Mouse (Mus musculus) spleen, postnatal 36 days (tissue): ENCODE results near the gene Gm136.
"Not testable (repeated sequence)": the region's sequence is repeated elsewhere in the genome, so short reads cannot be mapped to it uniquely, and the experiment has no call there.

Source experiments
- DNase-seq, 2 experiments: peaks; one replicate each; pipeline ENCODE4 v3.0.0; 2022; ENCODE audit warnings: low spot score in 2 of 2, mixed read lengths in 1 of 2

The Gm136 gene

GRCm38 (mm10) chr4:34756163-34756562, at the start of gene Gm136:
Gm136 (minus strand) TSS chr4:34756263.
- no peak for DNase-seq

DNA sequence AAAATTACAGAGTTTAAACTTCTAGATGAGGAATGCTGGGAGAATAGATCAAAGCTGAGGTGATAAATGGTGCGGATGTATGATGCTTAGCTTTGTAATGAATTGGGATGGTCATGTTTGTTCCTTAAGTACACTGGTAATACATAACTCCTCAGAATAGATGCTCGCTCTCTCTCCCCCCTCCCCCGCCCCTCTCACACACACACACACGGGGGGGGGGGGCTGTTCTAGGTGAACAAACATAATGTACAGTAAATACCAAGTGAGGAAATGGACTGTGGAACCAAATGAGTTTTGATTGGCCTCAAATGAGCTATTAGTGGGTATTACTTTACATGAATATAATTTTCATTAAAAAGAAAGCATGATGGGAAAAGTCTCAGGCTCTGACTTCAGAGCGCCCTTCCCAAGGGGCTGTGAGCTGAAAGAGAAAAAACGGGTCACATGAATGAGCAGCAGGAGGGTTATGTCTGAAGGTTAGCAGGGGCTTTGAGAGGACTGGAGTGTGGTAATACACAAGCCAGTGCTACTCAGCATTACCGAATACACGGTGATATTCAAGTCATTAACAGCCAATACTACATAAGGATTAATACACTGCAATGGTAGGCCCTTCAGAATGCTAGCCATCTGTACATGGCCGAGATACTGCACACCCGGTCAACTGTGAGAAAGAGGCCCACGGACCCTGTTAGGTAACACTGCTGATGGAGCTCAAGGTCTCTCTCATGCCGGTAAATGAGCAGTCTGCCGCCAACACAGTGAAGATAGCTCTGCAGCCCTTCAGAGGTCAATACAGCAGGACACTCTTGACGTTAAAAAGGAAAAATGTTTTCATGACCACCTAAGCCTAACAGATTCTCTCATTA, 45.3 kb upstream of the Gm136 start:
- DNase-seq, result no peak

DNA sequence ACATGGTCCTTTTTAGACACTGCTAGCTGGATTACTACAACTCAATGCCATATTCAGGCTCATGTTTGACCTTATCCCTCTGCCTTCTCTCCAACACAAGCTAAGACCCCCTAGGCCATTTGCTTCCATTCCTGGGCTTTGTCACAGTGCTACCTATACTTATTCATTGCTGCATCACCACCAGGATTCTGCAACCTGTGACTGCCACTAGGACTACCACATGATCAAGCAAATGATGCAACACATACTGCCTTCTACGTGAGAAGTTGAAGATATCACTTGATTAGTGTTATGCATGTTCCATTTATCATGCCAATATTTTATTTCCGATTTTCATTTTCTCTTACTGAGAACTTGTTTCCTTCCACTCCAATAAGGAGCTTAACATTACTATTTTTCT, 41.9 kb upstream of the Gm136 start:
- no peak for DNase-seq

DNA sequence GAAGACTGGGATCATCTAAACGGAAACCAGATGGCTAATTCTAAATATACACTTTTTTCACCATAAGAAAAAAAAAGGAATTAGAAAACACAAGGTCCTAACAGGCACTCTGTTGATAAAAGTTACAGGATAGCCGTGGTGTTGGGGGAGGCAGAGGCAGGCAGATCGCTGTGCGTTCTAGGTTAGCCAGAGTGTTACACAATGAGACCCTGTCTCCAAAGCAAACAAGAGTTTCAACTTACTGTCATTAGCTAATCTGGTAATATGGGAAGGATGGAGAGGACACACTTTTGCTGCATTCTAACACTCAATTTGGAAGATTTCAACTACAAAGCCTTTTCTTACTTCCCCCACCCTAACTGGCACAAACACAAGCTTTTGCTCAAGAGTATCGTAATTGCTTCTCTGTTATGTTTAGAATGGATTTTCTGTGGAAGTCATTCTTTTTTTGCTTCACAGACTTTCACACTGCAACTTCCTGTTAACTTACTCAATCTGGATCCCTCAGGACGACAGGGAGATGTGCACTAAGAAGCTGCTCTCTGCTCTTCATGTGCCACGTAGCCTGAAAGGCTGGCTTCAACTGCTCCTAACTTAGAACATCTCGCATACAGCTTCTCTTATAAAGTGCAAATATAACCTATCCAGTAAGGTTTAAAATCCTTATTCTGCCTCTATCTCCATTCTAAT, 41.4 kb upstream of the Gm136 start:
- no peak for DNase-seq

GRCm38 (mm10) chr4:34796294-34796693, 40.2 kb upstream of the Gm136 start:
- DNase-seq, result no peak

DNA sequence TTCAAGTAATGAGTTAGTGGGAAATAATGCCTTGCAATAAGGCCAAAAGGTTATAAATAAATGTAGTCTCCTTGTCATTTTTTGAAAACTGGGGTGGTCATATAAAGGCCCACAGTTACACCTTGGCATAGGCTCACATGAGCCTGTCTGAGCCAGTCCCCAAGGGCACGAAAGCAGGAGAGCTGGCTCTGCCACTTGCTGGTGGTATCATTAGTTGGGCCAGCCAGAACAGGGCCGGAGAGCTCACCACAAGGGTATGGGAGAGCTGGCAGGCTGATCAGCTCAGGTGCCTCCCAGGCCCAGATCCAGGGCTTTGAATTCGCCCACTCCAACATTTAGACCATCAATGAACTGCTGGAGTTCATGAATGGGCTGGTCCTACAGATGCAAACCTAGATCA, 30.4 kb upstream of the Gm136 start:
- no peak for DNase-seq

DNA sequence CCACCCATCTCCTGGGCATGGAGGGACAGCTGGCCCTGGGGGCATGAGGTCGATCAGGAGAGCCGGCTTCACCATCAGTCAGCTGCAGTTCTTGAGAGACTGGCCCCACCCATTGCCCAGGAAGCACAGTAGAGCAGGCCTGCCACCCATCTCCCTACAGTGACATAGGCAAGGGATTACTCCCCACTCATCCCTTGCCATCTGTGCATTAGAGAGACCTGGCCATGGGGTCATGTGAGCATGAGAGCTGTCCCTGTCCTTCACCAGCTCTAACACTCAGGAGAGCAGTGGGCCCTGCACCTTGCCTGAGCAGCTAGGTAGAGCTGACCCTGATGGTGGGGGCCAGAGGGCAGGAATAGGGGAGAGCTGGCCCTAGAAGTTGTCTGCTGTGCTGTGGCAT, 29.6 kb upstream of the Gm136 start:
- DNase-seq, result no peak

DNA sequence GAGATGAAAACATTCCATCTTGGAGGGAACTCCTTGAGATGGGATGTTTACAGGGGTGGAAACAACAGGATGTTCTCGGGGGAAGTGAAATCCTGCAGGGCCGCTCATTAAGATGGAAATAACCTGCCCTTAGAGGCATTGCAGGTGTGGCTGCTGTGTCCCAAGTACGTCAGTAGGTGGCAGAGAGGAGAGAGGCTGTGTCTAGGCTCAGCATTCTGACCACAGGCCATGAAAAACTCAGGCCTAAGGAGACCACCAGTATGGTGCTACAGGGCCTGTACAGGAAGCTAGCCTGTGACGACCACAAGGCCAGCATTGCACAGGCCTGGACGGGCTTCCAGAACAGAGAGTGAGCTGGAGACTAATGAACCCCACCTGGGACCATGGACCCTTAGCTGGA, 28.8 kb upstream of the Gm136 start:
- no peak for DNase-seq

GRCm38 (mm10) chr4:34782730-34783129, 26.7 kb upstream of the Gm136 start:
- DNase-seq, result no peak

GRCm38 (mm10) chr4:34777677-34778527, 21.8 kb upstream of the Gm136 start, which contains the start of gene Smim8:
Smim8 (minus strand) TSS chr4:34778423.
- DNase-seq, result peak; percentile 82 to 83

DNA sequence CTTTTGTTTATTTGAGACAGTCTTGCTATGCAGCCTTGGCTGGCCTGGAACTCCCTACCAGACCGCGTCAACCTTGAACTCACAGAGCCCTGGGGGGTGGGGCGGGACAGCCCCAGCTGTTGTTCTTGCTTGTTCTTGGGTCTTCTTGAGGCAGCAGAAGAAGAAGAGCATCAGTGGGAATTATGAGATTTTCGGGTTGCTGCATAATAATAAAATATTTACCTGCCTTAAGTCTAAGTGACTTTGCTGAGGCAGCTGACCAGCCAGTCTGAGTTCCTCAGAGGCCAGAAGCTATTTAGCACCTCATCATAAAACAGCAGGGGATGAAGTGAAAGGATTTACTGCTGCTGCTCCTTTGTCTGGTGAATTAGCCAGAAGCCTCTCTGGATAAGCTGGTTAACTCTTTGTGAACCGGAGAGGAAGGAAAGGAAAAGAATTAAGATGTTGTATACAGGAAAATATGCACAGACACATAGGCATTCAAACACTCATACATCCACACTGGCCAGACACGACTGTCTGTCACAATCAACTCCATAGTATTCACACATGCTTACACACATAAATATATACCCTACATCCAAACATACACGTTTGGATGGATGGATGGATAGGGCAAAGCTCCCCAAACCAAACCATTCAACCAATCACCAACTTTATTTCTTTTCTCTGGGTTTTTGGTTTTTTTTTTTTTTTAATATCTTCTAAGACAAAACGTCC, 15.7 kb upstream of the Gm136 start:
- DNase-seq, result no peak

GRCm38 (mm10) chr4:34749236-34749635, 6.8 kb downstream of the Gm136 start:
- no peak for DNase-seq

- DNase-seq, result no peak
These were observed 21.6 kb downstream of the Gm136 start for GRCm38 (mm10) chr4:34734461-34734860.

DNA sequence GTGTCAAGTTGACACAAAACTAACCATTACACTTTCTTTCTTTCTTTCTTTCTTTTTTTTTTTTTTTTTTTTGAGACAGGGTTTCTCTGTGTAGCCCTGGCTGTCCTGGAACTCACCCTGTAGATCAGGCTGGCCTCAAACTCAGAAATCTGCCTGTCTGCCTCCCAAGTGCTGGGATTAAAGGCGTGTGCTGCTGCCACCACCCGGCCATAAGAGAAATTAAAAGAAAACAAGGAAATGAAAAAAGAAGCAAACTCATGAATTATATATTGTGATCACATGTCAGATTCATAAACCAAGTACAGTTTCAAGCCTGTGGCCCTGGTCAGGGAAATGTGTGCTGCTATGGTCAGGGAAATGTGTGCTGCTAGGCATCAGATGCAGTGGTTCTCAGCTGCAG, 22.6 kb downstream of the Gm136 start:
- not testable (repeated sequence) for DNase-seq

GRCm38 (mm10) chr4:34729851-34730341, 26.2 kb downstream of the Gm136 start, which contains the start of gene Cfap206:
Cfap206 (minus strand) TSS chr4:34730206.
- DNase-seq, result peak; percentile 19 to 34

DNA sequence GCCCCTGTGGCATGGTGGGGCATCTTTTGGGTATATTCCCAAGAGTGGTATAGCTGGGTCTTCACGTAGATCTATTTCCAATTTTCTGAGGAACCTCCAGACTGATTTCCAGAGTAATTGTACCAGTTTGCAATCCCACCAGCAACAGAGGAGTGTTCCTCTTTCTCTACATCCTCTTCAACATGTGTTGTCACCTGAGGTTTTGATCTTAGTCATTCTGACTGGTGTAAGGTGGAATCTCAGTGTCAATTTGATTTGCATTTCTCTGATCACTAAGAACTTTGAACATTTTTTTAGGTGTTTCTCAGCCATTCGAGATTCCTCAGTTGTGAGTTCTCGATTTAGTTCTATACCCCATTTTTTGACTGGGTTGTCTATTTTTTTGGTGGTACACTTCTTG, 30.4 kb downstream of the Gm136 start:
- not testable (repeated sequence) for DNase-seq

DNA sequence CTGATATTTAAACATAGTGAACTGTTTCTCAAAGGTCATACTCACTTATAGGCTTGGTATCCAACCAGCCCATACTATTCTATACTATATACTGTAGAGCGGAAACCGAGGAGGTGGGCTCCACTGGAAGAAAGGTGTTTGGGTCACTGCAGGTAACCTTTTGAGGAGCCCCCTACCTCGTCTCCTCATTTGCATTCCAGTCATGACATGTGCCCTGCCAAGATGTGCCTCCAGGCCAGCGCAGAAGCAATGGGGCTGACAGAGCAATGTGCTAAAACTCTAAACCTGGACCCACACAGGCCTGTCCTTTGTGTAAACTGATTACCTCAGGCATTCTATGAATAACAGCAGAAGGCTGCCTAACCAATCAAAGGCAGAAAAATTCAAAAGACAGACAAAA, 31.8 kb downstream of the Gm136 start:
- DNase-seq, result no peak

GRCm38 (mm10) chr4:34723186-34723585, 32.9 kb downstream of the Gm136 start:
- no peak for DNase-seq

- no peak for DNase-seq
These were observed 35.8 kb downstream of the Gm136 start for GRCm38 (mm10) chr4:34720127-34720895.

DNA sequence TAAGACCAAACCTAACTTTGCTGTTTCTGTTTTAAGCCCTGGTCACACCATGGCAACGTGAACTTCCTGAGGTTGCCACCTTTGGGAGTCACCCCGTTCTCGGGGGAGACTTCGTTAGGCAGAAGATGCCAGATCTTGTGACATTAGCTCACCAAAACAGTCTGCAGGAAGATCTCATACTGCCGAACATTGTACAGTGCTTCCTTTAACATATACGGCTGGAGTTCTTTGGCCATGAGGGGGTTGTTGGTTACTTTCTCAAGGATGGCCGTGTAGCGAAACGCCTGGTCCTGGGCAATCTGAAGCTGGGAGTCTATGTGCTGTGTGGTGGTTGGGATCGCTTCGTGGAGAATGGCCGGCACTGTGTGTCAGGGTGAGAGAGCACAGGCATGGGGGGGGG, 36.6 kb downstream of the Gm136 start:
- no peak for DNase-seq
